Mouse (Mus musculus) gastrocnemius, postnatal 4 days (tissue): Measurements from ENCODE around the gene Zcchc10. TPM values are rescaled to one million over a fixed set of nuclear protein-coding genes. Genes with fewer than 3 reads are reported as not detected.
"Not testable (repeated sequence)": the region's sequence is repeated elsewhere in the genome, so short reads cannot be mapped to it uniquely, and the experiment has no call there.

Source experiments
- DNase-seq, 2 experiments: peaks; one replicate each; pipeline ENCODE4 v3.0.0; 2021 to 2022; ENCODE audit warnings: low spot score in 2 of 2, mixed read lengths in 2 of 2
- long read RNA-seq, 2 experiments: library from polyadenylated mRNA; stranded (forward); transcript quantifications; one replicate each; pipeline ENCODE4 v2.0.0; 2021
- total RNA-seq, 2 experiments: library from RNA; stranded (reverse); gene quantifications; 2 replicates each; pipeline ENCODE4 v1.2.3; 2021

Zcchc10 gene
- 10 to 100 TPM; 10.5 to 10.7 TPM for total RNA-seq
- long read RNA-seq, experiment 1, transcript Zcchc10-201 (4 exons, 1,267 nt): major isoform, 10 of 12 reads
- long read RNA-seq, experiment 1, partial matches to known transcripts: 2 of 12 reads
- long read RNA-seq, experiment 1, other reads (novel, unspliced or antisense): 0 of 12 reads
- long read RNA-seq, experiment 2, transcript Zcchc10-201 (4 exons, 1,267 nt): major isoform, 7 of 7 reads
- long read RNA-seq, experiment 2, partial matches to known transcripts: 0 of 7 reads
- long read RNA-seq, experiment 2, other reads (novel, unspliced or antisense): 0 of 7 reads

- DNase-seq: peak; percentile 68 to 87
Observed at GRCm38 (mm10) chr11:53324512-53324968, at the start of gene Zcchc10. Gene Zcchc10, plus strand, starts transcription at chr11:53324679.

DNA sequence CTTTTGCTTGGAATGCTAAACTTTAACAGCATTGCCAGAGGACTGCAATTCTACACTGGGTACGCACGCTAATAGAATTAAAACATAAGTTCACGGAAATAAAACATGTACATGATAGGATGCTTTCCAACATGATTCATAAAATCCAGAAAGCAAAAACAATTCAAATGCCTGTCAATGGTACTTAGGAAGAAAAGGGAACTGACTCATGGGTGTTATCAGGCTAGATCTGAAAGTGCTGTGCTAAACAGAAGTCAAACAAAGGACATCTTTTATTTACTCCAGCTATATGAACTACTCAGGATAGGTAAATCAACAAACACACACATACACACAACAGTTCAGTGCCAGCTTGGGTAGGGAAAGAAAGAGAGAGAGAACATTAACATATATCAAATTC, 49.1 kb upstream of the Zcchc10 start:
- no peak for DNase-seq

DNA sequence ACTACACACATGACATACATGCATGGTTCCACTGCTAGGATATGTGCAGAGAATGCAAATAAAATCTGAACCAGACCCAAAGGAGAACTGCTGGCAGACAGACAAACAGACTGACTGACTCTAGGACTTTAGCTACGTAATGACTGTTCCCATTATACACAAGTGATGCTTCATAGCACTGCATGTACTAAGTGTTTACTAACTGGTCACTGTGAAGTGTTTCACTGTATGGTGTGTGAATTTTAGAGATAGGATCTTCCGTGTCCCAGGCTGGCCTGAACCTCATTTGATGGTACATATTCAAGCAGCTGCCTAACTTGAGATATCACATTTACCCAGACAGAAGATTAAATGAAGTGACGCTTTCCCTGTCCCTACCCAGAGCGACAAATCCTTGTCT, 46.1 kb upstream of the Zcchc10 start:
- DNase-seq: no peak

GRCm38 (mm10) chr11:53285885-53286284, 38.6 kb upstream of the Zcchc10 start:
- no peak for DNase-seq

DNA sequence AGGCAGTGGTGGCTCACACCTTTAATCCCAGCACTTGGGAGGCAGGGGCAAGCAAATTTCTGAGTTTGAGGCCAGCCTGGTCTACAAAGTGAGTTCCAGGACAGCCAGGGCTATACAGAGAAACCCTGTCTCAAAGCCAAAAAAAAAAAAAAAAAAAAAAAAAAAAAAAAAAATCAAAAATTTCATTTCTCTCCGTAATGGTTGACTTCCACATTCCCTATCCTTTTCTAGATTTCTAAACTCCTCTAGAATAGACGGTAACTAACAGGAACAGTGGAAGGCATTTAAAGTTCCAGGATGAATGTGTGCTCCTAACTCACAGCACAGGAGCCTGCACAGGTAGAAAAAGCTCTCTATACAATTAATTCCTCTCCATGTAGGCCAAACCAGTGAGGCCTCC, 34.3 kb upstream of the Zcchc10 start:
- DNase-seq: not testable (repeated sequence)

- no peak for DNase-seq
Observed at GRCm38 (mm10) chr11:53290871-53291270, 33.6 kb upstream of the Zcchc10 start.

DNA sequence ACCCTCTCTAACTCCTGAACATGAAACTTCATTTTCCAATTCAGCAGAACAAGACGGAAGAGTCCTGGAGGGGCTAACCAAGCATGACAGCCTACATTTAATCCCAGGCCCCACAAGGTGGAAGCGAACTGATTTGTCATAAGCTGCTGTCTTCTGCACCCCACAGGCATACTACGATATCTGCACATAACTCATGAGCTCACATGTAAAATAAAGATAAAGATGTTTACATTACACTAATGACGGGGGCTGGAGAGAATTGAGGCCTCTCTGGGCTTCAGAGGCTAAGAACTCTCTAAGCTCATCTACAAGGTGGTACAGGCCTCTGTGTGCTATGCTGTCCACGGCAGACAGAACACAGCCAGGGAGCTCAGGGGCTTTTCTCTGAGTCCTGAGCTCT, 30.0 kb upstream of the Zcchc10 start:
- DNase-seq: no peak

- no peak for DNase-seq
Observed at GRCm38 (mm10) chr11:53296880-53297279, 27.6 kb upstream of the Zcchc10 start.

DNA sequence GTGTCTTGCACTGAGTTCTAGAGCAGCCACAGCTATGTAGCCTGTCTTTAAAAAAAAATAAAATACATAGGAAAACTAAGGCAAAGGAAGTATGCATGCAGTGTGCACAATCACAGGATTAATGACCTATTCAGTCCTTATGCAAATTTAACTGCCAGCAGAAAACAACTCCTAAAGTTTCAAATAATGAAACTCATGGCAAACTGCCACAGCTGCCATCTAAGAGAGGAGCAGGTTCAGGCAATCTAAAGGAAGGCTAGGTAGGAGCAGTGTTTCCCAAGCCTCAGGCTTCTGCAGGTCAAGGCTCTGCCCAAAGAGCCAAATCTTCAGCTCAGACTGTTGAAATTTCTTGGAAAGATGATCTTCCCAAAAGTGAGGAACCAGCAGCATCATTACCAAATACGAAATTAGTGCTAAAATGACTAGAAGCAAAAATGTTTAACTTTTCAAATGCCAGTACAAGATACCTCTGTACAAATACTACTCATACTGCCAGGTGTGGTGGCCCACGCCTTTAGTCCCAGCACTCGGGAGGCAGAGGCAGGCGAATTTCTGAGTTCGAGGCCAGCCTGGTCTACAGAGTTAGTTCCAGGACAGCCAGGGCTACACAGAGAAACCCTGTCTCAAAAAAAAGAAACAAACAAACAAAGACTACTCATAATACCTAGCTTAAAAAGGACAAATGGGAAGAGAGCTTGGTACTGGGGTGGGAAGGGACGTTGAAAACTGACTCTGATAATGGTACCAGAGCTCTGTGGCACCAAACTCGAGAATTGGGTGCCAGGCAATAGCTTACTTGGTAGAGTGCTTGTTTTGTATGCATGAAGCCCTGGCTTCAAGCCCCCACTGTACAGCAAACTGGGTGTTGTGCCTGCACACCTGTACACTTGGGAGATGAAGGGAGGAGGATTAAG, 26.3 kb upstream of the Zcchc10 start:
- no peak for DNase-seq

DNA sequence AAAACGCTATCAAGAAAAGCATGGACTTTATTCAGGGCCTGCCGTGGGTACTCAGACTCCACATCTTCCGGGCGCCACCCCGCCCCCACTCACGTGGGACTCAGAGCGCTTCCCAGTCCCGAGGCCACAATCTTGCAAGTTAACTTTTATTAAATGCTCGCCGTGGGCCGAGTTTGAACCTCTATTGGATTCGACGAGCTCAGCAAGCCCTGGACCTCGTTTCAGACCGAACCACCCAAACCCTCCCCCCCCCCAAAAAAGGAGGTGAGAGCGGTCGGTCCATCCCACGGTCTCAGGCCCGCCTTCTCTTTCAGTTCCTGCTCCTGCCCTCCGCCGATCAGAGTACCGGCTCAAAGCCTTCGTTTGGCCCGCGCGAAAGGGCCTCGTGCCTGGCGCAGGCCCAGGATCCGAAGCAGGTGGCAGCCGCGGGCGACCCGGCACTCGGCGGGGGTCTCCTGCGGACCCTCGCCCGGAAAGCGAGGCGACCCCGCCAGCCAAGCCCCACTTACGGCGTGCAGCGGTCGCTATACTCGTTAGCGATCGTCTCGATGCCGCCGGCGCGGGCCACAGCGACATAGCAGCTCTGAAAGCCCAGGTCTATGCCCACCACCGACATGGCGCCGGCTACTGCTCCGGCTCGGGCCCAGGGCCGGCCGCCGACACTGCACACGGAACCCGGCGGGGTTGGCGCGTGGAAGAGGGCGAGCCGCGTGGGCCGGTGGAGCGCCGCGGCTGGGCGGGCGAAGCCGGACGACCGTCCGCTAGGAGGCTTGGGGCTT, 24.7 kb upstream of the Zcchc10 start:
- DNase-seq: peak; percentile 41 to 58

DNA sequence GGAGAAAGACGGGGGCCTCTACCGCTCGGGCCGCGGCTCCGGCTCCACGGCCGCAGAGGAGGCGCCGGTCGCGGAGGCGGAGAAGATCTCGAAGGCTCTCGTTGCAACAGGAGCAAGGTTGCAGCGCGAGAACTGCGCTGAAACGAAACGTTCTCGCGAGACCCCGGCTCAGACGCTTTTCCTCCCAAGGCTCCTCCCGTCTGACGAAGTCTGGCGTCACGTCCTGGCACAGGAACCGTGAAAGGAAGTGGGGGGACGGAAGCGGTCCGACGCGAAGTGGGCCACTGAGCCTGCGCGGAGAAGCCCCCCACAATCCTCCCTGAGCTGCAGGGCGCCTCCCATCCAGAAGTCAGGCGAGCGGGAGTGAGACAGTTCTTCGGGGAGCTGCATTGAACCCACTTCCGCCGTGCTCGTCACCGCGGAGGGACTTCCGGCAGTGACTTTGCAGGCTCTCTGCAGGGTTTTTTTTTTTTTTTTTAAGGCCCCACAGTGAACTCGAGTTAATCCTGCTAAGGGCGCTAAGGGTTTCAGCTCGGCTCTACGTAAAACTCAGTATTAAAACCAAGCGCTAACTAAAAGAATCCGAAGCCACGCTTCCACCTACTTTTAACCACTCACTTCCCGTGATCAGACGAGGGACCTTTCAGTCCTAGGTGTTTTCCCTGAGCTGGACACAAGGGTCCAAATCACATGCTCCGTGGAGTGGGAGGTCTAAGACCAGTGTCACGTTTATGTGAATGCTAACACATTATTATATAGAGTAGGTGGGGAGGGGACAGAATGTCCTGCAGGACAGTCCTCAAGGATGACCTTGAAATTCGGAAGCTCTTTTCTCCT, 23.9 kb upstream of the Zcchc10 start, which contains the start of gene Hspa4:
Gene Hspa4, minus strand, starts transcription at position 128 of the 837 bp plus-strand sequence.
- peak; percentile 95 to 99 for DNase-seq

DNA sequence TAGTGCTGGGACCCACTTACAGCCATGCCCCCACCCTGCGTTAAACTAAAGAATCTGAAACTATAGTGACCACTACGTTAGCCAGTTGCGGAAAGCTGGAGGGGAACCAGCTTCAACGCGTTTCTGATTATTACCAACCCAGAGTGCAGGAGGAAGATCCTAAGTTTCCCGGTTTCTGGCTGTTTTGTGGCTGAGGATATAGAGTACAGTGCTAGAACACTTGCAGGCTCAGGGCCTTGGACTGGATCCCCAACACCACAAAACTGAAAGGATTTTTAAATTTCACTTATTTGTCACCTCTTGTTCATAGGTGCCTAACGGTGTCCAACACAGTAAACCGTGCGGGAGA, 23.3 kb upstream of the Zcchc10 start:
- DNase-seq: no peak

- no peak for DNase-seq
Observed at GRCm38 (mm10) chr11:53304044-53304840, 20.2 kb upstream of the Zcchc10 start.

GRCm38 (mm10) chr11:53306965-53307364, 17.5 kb upstream of the Zcchc10 start:
- no peak for DNase-seq

- DNase-seq: peak in 1 of 2 experiments; percentile 18
Observed at GRCm38 (mm10) chr11:53307558-53308065, 16.9 kb upstream of the Zcchc10 start.

DNA sequence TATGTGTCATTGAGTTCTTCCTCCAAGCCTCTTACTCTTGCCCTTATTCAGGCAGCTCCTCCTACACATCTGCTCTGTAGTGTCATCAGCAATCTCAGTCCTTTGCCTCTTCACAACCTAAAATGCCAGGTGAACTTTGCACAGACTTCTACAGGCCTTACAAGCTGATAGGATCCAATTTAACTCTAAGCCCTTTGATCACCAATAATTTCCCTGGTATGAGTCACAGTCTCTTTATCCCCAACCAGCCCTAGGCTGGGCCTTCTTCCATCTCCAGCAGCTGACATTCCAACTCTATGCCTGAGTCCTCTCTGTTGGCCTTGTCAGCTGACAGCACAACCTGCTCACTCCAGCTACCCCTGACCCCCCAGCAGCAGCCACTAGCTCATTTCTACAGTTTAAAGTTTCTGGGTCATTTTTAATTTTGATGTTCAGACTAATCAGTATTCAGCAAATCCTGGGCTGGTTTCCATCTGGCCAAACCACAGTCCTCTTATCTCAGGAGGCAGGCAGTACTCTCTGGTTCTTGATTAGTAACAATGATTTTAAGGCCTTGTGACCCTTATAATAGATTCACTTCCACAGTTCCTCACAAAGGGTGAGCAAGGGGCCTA, 16.1 kb upstream of the Zcchc10 start:
- DNase-seq: peak in 1 of 2 experiments; percentile 61

GRCm38 (mm10) chr11:53308884-53309310, 15.6 kb upstream of the Zcchc10 start:
- DNase-seq: peak in 1 of 2 experiments; percentile 72

DNA sequence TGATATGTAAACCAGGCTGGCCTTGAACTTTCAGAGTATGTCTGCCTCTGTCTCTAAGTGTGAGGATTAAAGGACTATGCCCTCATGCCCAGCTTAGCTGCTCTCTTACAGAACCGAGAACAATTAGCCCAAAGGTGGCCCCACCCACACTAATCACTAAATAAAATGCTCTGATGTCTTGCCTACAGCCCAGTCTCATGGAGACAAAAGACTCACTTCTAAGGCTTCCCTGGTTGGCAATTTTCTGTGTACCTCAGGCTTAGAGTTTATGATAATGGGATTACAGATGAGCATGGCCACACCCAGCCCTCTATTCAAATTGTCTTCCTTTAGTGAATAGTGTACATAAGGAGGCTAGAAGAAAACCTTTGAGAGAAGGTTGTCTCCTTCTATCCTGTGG, 13.1 kb upstream of the Zcchc10 start:
- no peak for DNase-seq

DNA sequence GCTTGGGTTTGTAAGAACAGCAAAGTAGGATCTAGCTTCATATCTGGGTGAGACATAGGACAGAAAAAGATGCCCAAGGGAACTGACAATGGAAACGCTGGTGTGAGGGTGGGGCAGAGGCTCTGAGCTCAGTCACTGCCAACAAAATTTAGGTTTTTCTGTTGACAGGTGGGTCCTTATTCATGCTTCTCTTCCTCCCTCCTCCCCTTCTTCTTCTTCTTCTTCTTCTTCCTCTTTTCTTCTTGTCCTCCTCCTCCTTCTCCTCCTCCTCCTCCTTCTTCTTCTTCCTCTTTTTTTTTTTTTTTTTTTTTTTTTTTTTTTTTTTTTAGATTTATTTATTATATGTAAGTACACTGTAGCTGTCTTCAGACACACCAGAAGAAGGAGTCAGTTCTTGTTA, 11.7 kb upstream of the Zcchc10 start:
- not testable (repeated sequence) for DNase-seq
